Mouse (Mus musculus) MEL (cell line): ENCODE measurements at regions not wholly inside any gene's neighbourhood (a gene's known extent, or its start where the extent isn't known, plus 50 kb on each side); places are given as distances from the start of the nearest gene placed in this dataset.

Experiments used
- CTCF ChIP-seq, 3 experiments: IDR thresholded peaks in 2 of 3; conservative IDR thresholded peaks in 1 of 3; 2 replicates each; pipeline ENCODE4 v1.5.1; 2011 to 2012; ENCODE audit warnings: low read length in 3 of 3, low read depth in 2 of 3, mild to moderate bottlenecking in 2 of 3, improper control_type of control experiment in 1 of 3, inconsistent platforms in 1 of 3, mixed read lengths in 1 of 3, moderate library complexity in 1 of 3; ENCODE audit not compliant: control insufficient read depth in 1 of 3, insufficient read depth in 1 of 3, poor library complexity in 1 of 3, severe bottlenecking in 1 of 3
- MYC ChIP-seq: IDR thresholded peaks from 2 replicates; pipeline ENCODE4 v1.6.1; 2011; ENCODE audit warnings: low read depth, mild to moderate bottlenecking, low read length, improper control_type of control experiment, moderate library complexity
- NRF1 ChIP-seq: IDR thresholded peaks from 2 replicates; pipeline ENCODE4 v1.6.1; 2014; ENCODE audit warnings: low read depth, mild to moderate bottlenecking, inconsistent platforms, low read length, improper control_type of control experiment, moderate library complexity; ENCODE audit not compliant: poor library complexity, insufficient read depth, severe bottlenecking
- POLR2A ChIP-seq, 2 experiments: IDR thresholded peaks; 2 replicates each; pipeline ENCODE4 v1.6.1; 2011 to 2012; ENCODE audit warnings: low read length in 2 of 2, mild to moderate bottlenecking in 2 of 2, control low read depth in 1 of 2, improper control_type of control experiment in 1 of 2, low read depth in 1 of 2, moderate library complexity in 1 of 2; ENCODE audit not compliant: control insufficient read depth in 1 of 2, insufficient read depth in 1 of 2, poor library complexity in 1 of 2
- POLR2AphosphoS2 ChIP-seq: IDR thresholded peaks from 2 replicates; pipeline ENCODE4 v1.6.1; 2011; ENCODE audit warnings: low read length, improper control_type of control experiment
- TCF12 ChIP-seq: IDR thresholded peaks from 2 replicates; pipeline ENCODE4 v1.6.1; 2014; ENCODE audit warnings: low read depth, mild to moderate bottlenecking, inconsistent platforms, low read length, improper control_type of control experiment, moderate library complexity
- ZNF384 ChIP-seq: IDR thresholded peaks from 2 replicates; pipeline ENCODE4 v1.6.1; 2012; ENCODE audit warnings: low read depth, mild to moderate bottlenecking, inconsistent platforms, low read length, improper control_type of control experiment

DNA sequence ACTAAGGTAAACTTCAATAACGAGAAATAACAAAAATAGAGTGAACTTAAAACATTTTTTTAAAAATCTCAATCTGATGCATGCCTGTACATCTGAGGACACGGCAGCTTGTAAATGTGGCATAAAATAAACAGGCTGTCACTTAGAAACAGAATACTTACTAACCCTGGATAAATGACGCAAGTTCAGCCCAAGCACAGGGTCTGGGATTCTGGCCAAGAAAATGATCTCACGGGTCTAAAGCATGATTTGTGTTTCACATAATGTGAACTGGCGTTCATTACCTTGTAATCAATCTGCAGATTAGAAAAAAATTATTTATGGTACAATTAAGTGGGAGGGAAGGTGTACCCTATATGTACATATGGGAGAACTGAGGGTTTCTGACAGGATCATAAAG, 512.1 kb upstream of the Vrk2 start:
- no peak for TF ChIP-seq NRF1
- TF ChIP-seq MYC = no peak
- TF ChIP-seq POLR2A (IDR thresholded peaks at IDR 0.05; ENCODE audit: control insufficient read depth in 1 of 2, insufficient read depth in 1 of 2, low read depth in 1 of 2, low read length in 2 of 2, poor library complexity in 1 of 2) = no peak
- no peak for TF ChIP-seq TCF12
- no peak for TF ChIP-seq ZNF384
- no peak for TF ChIP-seq CTCF (IDR thresholded peaks at IDR 0.05 in 2 of 3, conservative IDR thresholded peaks at IDR 0.05 in 1 of 3; ENCODE audit: control insufficient read depth in 1 of 3, insufficient read depth in 1 of 3, low read depth in 2 of 3, low read length in 3 of 3, poor library complexity in 1 of 3, severe bottlenecking in 1 of 3)
- no peak for TF ChIP-seq POLR2AphosphoS2
